Mouse (Mus musculus) embryonic facial prominence, embryonic 15.5 days (tissue): Measurements from ENCODE around the gene Ndufb10. TPM values are rescaled to one million over a fixed set of nuclear protein-coding genes. Genes with fewer than 3 reads are reported as not detected.

Source experiments
- ATAC-seq: fragments of 200-750 bp; cut with Nextera tagmentation; 2 replicates; pipeline ENCODE4 v1.8.0; 2017; ENCODE audit warnings: low read depth, moderate TSS enrichment; ENCODE audit not compliant: insufficient number of reproducible peaks, low FRiP score, low TSS enrichment
- H3K27ac ChIP-seq: fragments of 300-500 bp; sonication (generic); replicated peaks from 2 replicates; pipeline ENCODE4 v1.5.1; 2015; ENCODE audit warnings: mild to moderate bottlenecking, inconsistent platforms
- H3K27me3 ChIP-seq: fragments of 300-500 bp; sonication (generic); 2 replicates; pipeline ENCODE4 v1.6.1; 2015; ENCODE audit warnings: inconsistent platforms
- H3K36me3 ChIP-seq: fragments of 300-500 bp; sonication (generic); 2 replicates; pipeline ENCODE4 v1.6.1; 2015; ENCODE audit warnings: mild to moderate bottlenecking, inconsistent platforms
- H3K4me1 ChIP-seq: fragments of 300-500 bp; sonication (generic); 2 replicates; pipeline ENCODE4 v1.6.1; 2015; ENCODE audit warnings: inconsistent platforms
- H3K4me2 ChIP-seq: fragments of 300-500 bp; sonication (generic); replicated peaks from 2 replicates; pipeline ENCODE4 v1.6.1; 2015; ENCODE audit warnings: mild to moderate bottlenecking, inconsistent platforms
- H3K4me3 ChIP-seq: fragments of 300-500 bp; sonication (generic); replicated peaks from 2 replicates; pipeline ENCODE4 v1.5.1; 2015; ENCODE audit warnings: mild to moderate bottlenecking, inconsistent platforms
- H3K9ac ChIP-seq: fragments of 300-500 bp; sonication (generic); 2 replicates; pipeline ENCODE4 v1.6.1; 2015; ENCODE audit warnings: inconsistent platforms
- H3K9me3 ChIP-seq: fragments of 300-500 bp; sonication (generic); replicated peaks from 2 replicates; pipeline ENCODE4 v1.6.1; 2016; ENCODE audit warnings: inconsistent platforms
- WGBS: fragments of 180-500 bp; shearing (Covaris S2); methylation state at CpG from one replicate; pipeline ENCODE4 v1.1.7; 2015; 5-methylcytosine and 5-hydroxymethylcytosine counted together
- polyA plus RNA-seq: library from polyadenylated mRNA; unstranded; fragments of >200 nt; fragmentation: Nextera tagmentation; extraction: Ambion mirVana; gene quantifications from 2 replicates; pipeline ENCODE4 v1.2.1, GENCODE M21; 2015

Gene Ndufb10
- polyA plus RNA-seq, 1 experiment from 2014 or later, result 223 TPM

- no peaks in the 10 kb centered on the region for H3K9me3 ChIP-seq
- no peak for ATAC-seq
- H3K27ac ChIP-seq, result no peak overlapping the region
- no peak overlapping the region for H3K4me2 ChIP-seq
- H3K9ac ChIP-seq, result no peak overlapping the region
- H3K27me3 ChIP-seq, result 0 out of 2 replicates have a peak, but pooled peaks cover 4% of the 10 kb centered on the region
- 87% methylated on average over 21 of the region's 21 CpGs for WGBS
- peaks cover 15% of the 10 kb centered on the region for H3K4me1 ChIP-seq
- no peak overlapping the region for H3K4me3 ChIP-seq
- no peaks in the 10 kb centered on the region for H3K36me3 ChIP-seq
These were observed 9.3 kb upstream of the Ndufb10 start for GRCm38 (mm10) chr17:24733434-24734050.

- WGBS, result 81% methylated on average over 12 of the region's 12 CpGs
- Histone ChIP-seq H3K27me3 (0 out of 2 replicates have a peak, but pooled peaks cover 4% of the 10 kb centered on the region), H3K36me3 (no peaks in the 10 kb centered on the region), H3K4me3 (no peak overlapping the region), H3K9me3 (no peaks in the 10 kb centered on the region), H3K4me1 (peaks cover 10% of the 10 kb centered on the region), H3K4me2 (no peak overlapping the region), H3K27ac (no peak overlapping the region), H3K9ac (no peak overlapping the region)
- no peak for ATAC-seq
These were observed 8.1 kb upstream of the Ndufb10 start for GRCm38 (mm10) chr17:24732233-24732935.

GRCm38 (mm10) chr17:24730787-24731186 lies 6.5 kb upstream of the Ndufb10 start:
- Histone ChIP-seq H3K4me1 (peaks cover 1% of the 10 kb centered on the region; the same call in 1 of the 2 replicates), H3K4me2 (no peak overlapping the region), H3K9me3 (no peaks in the 10 kb centered on the region), H3K9ac (no peak overlapping the region), H3K36me3 (no peaks in the 10 kb centered on the region), H3K4me3 (no peak overlapping the region), H3K27me3 (0 out of 2 replicates have a peak, but pooled peaks cover 4% of the 10 kb centered on the region), H3K27ac (no peak overlapping the region)
- no peak for ATAC-seq
- WGBS, result 84% methylated on average over 14 of the region's 14 CpGs

- Histone ChIP-seq H3K4me3 (no peak overlapping the region), H3K4me2 (no peak overlapping the region), H3K27me3 (0 out of 2 replicates have a peak, but pooled peaks cover 4% of the 10 kb centered on the region), H3K4me1 (no peaks in the 10 kb centered on the region), H3K36me3 (no peaks in the 10 kb centered on the region), H3K27ac (no peak overlapping the region), H3K9ac (no peak overlapping the region), H3K9me3 (no peaks in the 10 kb centered on the region)
- WGBS, result 67% methylated on average over 6 of the region's 6 CpGs
- ATAC-seq, result no peak
These were observed 4.8 kb upstream of the Ndufb10 start for GRCm38 (mm10) chr17:24729067-24729466.

- peaks cover 7% of the 10 kb centered on the region; the same call in 1 of the 2 replicates for H3K4me1 ChIP-seq
- no peak for ATAC-seq
- H3K27ac ChIP-seq, result no peak overlapping the region
- no peak overlapping the region for H3K4me3 ChIP-seq
- H3K27me3 ChIP-seq, result 0 out of 2 replicates have a peak, but pooled peaks cover 4% of the 10 kb centered on the region
- WGBS, result 70% methylated on average over 17 of the region's 17 CpGs
- no peaks in the 10 kb centered on the region for H3K9me3 ChIP-seq
- H3K9ac ChIP-seq, result no peak overlapping the region
- no peak overlapping the region for H3K4me2 ChIP-seq
- no peaks in the 10 kb centered on the region for H3K36me3 ChIP-seq
These were observed 3.9 kb upstream of the Ndufb10 start for GRCm38 (mm10) chr17:24728184-24728583.

GRCm38 (mm10) chr17:24727618-24728017 lies 3.3 kb upstream of the Ndufb10 start, which contains the start of gene Rpl3l:
Gene Rpl3l, plus strand, starts transcription at chr17:24727820.
- WGBS, result 53% methylated on average over 2 of the region's 2 CpGs
- 0 out of 2 replicates have a peak, but pooled peaks cover 1% of the 10 kb centered on the region for H3K36me3 ChIP-seq
- H3K4me2 ChIP-seq, result no peak within 1 kb of the TSS
- H3K4me1 ChIP-seq, result peaks cover 12% of the 10 kb centered on the region; the same call in 1 of the 2 replicates
- H3K9ac ChIP-seq, result no peak within 1 kb of the TSS
- H3K27ac ChIP-seq, result no peak within 1 kb of the TSS
- H3K27me3 ChIP-seq, result 0 out of 2 replicates have a peak, but pooled peaks cover 4% of the 10 kb centered on the region
- ATAC-seq, result no peak
- no peak within 1 kb of the TSS for H3K4me3 ChIP-seq
- H3K9me3 ChIP-seq, result no peaks in the 10 kb centered on the region

GRCm38 (mm10) chr17:24725637-24726390 lies 1.5 kb upstream of the Ndufb10 start:
- ATAC-seq, result no peak
- no peaks in the 10 kb centered on the region for H3K27me3 ChIP-seq
- no peak overlapping the region for H3K27ac ChIP-seq
- 63% methylated on average over 3 of the region's 3 CpGs for WGBS
- peaks cover 15% of the 10 kb centered on the region for H3K36me3 ChIP-seq
- H3K4me2 ChIP-seq, result no peak overlapping the region
- no peak overlapping the region for H3K9ac ChIP-seq
- H3K9me3 ChIP-seq, result no peaks in the 10 kb centered on the region
- peaks cover 26% of the 10 kb centered on the region for H3K4me1 ChIP-seq
- no peak overlapping the region for H3K4me3 ChIP-seq

GRCm38 (mm10) chr17:24723881-24724180 lies 447 bp downstream of the Ndufb10 start:
- H3K4me3 ChIP-seq, result peak overlapping the region; percentile 93
- WGBS, result under 1% methylated on average over 15 of the region's 15 CpGs
- H3K4me1 ChIP-seq, result peaks cover 28% of the 10 kb centered on the region
- peak overlapping the region; percentile 62 for H3K4me2 ChIP-seq
- H3K27me3 ChIP-seq, result no peaks in the 10 kb centered on the region
- H3K27ac ChIP-seq, result peak overlapping the region; percentile 86
- peaks cover 15% of the 10 kb centered on the region for H3K36me3 ChIP-seq
- no peaks in the 10 kb centered on the region for H3K9me3 ChIP-seq
- H3K9ac ChIP-seq, result peak overlapping the region; percentile 92
- 0 out of 2 replicates have a peak, but pooled peaks have one; percentile 1 for ATAC-seq

- peak overlapping the region; percentile 92 for H3K9ac ChIP-seq
- 1% methylated on average over 12 of the region's 12 CpGs for whole genome bisulfite sequencing
- H3K27me3 ChIP-seq, result no peaks in the 10 kb centered on the region
- H3K9me3 ChIP-seq, result no peaks in the 10 kb centered on the region
- peaks cover 32% of the 10 kb centered on the region for H3K4me1 ChIP-seq
- peak overlapping the region; percentile 62 for H3K4me2 ChIP-seq
- peak overlapping the region; percentile 93 for H3K4me3 ChIP-seq
- peaks cover 15% of the 10 kb centered on the region for H3K36me3 ChIP-seq
- no peak for ATAC-seq
- H3K27ac ChIP-seq, result peak overlapping the region; percentile 86
These were observed 977 bp downstream of the Ndufb10 start for GRCm38 (mm10) chr17:24723122-24723880.

- Histone ChIP-seq H3K36me3 (peaks cover 22% of the 10 kb centered on the region), H3K27ac (0 out of 2 replicates have a peak overlapping the region, but pooled peaks have one; percentile 29), H3K9ac (0 out of 2 replicates have a peak overlapping the region, but pooled peaks have one; percentile 3), H3K27me3 (no peaks in the 10 kb centered on the region), H3K4me1 (peaks cover 32% of the 10 kb centered on the region), H3K9me3 (no peaks in the 10 kb centered on the region), H3K4me3 (peak overlapping the region; percentile 93; the same call in 1 of the 2 replicates), H3K4me2 (peak overlapping the region; percentile 62)
- 29% methylated on average over 13 of the region's 13 CpGs for WGBS
- no peak for ATAC-seq
These were observed 1.9 kb downstream of the Ndufb10 start for GRCm38 (mm10) chr17:24722220-24722924.
